Mouse (Mus musculus) layer of hippocampus, postnatal 36 days (tissue): ENCODE results near the gene Tesk2. TPM values are rescaled to one million over a fixed set of nuclear protein-coding genes. Genes with fewer than 3 reads are reported as not detected.

Source experiments
- total RNA-seq, 2 experiments: library from RNA; stranded (reverse); gene quantifications; 2 replicates each; pipeline ENCODE4 v1.2.3; 2021

Gene Tesk2
- total RNA-seq, 2 experiments from 2014 or later: 4.1 to 5.0 TPM

Other genes starting within 250 kb of the Tesk2 start
- gene Ipp, start 213.4 kb upstream of the Tesk2 start, total RNA-seq: 10 to 100 TPM; 18.6 to 19.2 TPM
- gene Tmem69, start 165.0 kb upstream of the Tesk2 start, total RNA-seq: 10 to 100 TPM; 11.3 to 12.8 TPM
- gene Gpbp1l1, start 163.3 kb upstream of the Tesk2 start, total RNA-seq: 10 to 100 TPM; 39.6 to 43.2 TPM
- 1 to 10 TPM; 4.0 to 4.3 TPM for gene Ccdc17, start 124.3 kb upstream of the Tesk2 start, total RNA-seq
- 10 to 100 TPM; 34.5 to 35.9 TPM for gene Nasp, start 93.0 kb upstream of the Tesk2 start, total RNA-seq
- gene Akr1a1, start 69.3 kb upstream of the Tesk2 start, total RNA-seq: 100 to 1,000 TPM; 372 to 396 TPM
- 100 to 1,000 TPM; 148 to 168 TPM for gene Prdx1, start 35.4 kb upstream of the Tesk2 start, total RNA-seq
- gene Mmachc, start 12.5 kb upstream of the Tesk2 start, total RNA-seq: 10 to 100 TPM; 16.1 to 18.3 TPM
- 1 to 10 TPM; 2.8 to 5.3 TPM for gene Ccdc163, start 12.4 kb upstream of the Tesk2 start, total RNA-seq
- 10 to 100 TPM; 12.7 to 14.2 TPM for gene Toe1, start 86.7 kb downstream of the Tesk2 start, total RNA-seq
- 1 to 10 TPM; 3.0 to 3.7 TPM for gene Mutyh, start 86.8 kb downstream of the Tesk2 start, total RNA-seq
- 1 to 10 TPM; 4.9 to 5.2 TPM for gene Hpdl, start 100.8 kb downstream of the Tesk2 start, total RNA-seq
- 10 to 100 TPM; 17.6 to 18.5 TPM for gene Zswim5, start 156.4 kb downstream of the Tesk2 start, total RNA-seq